Mouse (Mus musculus) bone marrow, adult 2 months (tissue): ENCODE results near the gene Gtpbp3.

Source experiments
- CTCF ChIP-seq: fragments of 200-500 bp; IDR thresholded peaks from 2 replicates; pipeline ENCODE4 v1.5.1; 2011; ENCODE audit warnings: low read length, control low read depth; ENCODE audit not compliant: control insufficient read depth, insufficient read depth
- POLR2A ChIP-seq: fragments of 200-500 bp; IDR thresholded peaks from 2 replicates; pipeline ENCODE4 v1.6.1; 2011; ENCODE audit warnings: low read depth, mild to moderate bottlenecking, control low read depth, low read length, borderline replicate concordance; ENCODE audit not compliant: control insufficient read depth

DNA sequence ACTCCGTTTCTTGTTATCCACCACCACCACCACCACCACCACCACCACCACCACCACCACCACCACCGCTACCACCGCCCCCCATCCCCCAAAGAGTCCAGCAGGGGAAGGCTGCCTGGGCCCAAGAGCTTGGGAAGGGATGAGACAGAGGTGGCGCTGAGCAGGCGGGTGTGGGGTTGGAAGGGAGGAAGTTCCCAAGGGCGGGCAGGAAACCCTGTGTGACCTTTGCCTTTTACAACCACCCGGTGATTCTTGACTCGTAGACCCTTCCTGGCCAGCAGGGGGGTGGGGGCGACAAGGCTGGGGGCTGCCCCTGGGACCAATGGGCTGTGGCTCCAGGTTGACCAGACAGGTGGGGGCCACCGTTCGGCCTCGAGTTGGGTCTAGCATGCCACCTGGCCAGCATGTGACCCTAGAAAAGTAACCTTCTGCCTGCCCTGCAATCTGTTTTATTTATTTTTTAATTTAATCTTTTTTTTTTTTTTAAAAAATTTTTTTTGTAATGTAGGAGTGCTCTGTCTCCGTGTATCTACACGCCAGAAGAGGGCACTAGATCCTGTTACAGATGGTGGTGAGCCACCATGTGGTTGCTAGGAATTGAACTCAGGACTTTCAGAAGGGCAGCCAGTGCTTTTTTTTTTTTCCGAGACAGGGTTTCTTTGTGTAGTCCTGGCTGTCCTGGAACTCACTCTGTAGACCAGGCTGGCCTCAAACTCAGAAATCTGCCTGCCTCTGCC lies 25.3 kb downstream of the Gtpbp3 start:
- TF ChIP-seq CTCF (no peak), POLR2A (no peak)
